Mouse (Mus musculus) kidney, embryonic 14.5 days (tissue): ENCODE measurements at regions not wholly inside any gene's neighbourhood (a gene's known extent, or its start where the extent isn't known, plus 50 kb on each side); places are given as distances from the start of the nearest gene placed in this dataset.

Source experiments
- ATAC-seq: fragments of 200-750 bp; cut with Nextera tagmentation; 2 replicates; pipeline ENCODE4 v1.8.0; 2017; ENCODE audit warnings: moderate number of reproducible peaks, mild to moderate bottlenecking, moderate TSS enrichment, moderate library complexity; ENCODE audit not compliant: low FRiP score, low TSS enrichment
- H3K27ac ChIP-seq: fragments of 300-500 bp; sonication (generic); 2 replicates; pipeline ENCODE4 v1.5.1; 2014; ENCODE audit warnings: low read depth, mild to moderate bottlenecking, low read length, moderate library complexity, mixed read lengths
- H3K27me3 ChIP-seq: fragments of 300-500 bp; sonication (generic); 2 replicates; pipeline ENCODE4 v1.6.1; 2014; ENCODE audit warnings: mild to moderate bottlenecking, low read length; ENCODE audit not compliant: control insufficient read depth, insufficient read depth
- H3K36me3 ChIP-seq: fragments of 300-500 bp; sonication (generic); 2 replicates; pipeline ENCODE4 v1.6.1; 2014; ENCODE audit warnings: low read length, mixed read lengths; ENCODE audit not compliant: control insufficient read depth, insufficient read depth
- H3K4me1 ChIP-seq: fragments of 300-500 bp; sonication (generic); 2 replicates; pipeline ENCODE4 v1.6.1; 2014; ENCODE audit warnings: low read length, mixed read lengths; ENCODE audit not compliant: control insufficient read depth, insufficient read depth
- H3K4me2 ChIP-seq: fragments of 300-500 bp; sonication (generic); replicated peaks from 2 replicates; pipeline ENCODE4 v1.6.1; 2014; ENCODE audit warnings: low read depth, mild to moderate bottlenecking, low read length
- H3K4me3 ChIP-seq: fragments of 300-500 bp; sonication (generic); 2 replicates; pipeline ENCODE4 v1.5.1; 2014; ENCODE audit warnings: mild to moderate bottlenecking, low read length
- H3K9ac ChIP-seq: fragments of 300-500 bp; sonication (generic); 2 replicates; pipeline ENCODE4 v1.6.1; 2014; ENCODE audit warnings: low read depth, mild to moderate bottlenecking, low read length, moderate library complexity
- H3K9me3 ChIP-seq: fragments of 300-500 bp; sonication (generic); 2 replicates; pipeline ENCODE4 v1.6.1; 2016; ENCODE audit warnings: low read length; ENCODE audit not compliant: control insufficient read depth
- WGBS: fragments of 180-500 bp; shearing (Covaris S2); extraction: QIAGEN DNeasy Blood & Tissue Kit; methylation state at CpG from one replicate; pipeline ENCODE4 v1.1.7; 2014; 5-methylcytosine and 5-hydroxymethylcytosine counted together

GRCm38 (mm10) chr2:21292669-21293151, 74.6 kb upstream of the Gpr158 start:
- Histone ChIP-seq H3K9ac (no peak overlapping the region), H3K36me3 (no peaks in the 10 kb centered on the region), H3K27me3 (no peaks in the 10 kb centered on the region), H3K4me2 (no peak overlapping the region), H3K4me1 (no peaks in the 10 kb centered on the region), H3K9me3 (no peaks in the 10 kb centered on the region), H3K4me3 (no peak overlapping the region), H3K27ac (no peak overlapping the region)
- WGBS, result 52% methylated on average over 2 of the region's 2 CpGs
- no peak for ATAC-seq

GRCm38 (mm10) chr2:21294002-21294401, 73.3 kb upstream of the Gpr158 start:
- Histone ChIP-seq H3K4me3 (no peak overlapping the region), H3K9me3 (no peaks in the 10 kb centered on the region), H3K27ac (no peak overlapping the region), H3K27me3 (no peaks in the 10 kb centered on the region), H3K9ac (no peak overlapping the region), H3K4me1 (no peaks in the 10 kb centered on the region), H3K4me2 (no peak overlapping the region), H3K36me3 (no peaks in the 10 kb centered on the region)
- 72% methylated on average over 2 of the region's 2 CpGs for WGBS
- ATAC-seq, result no peak

GRCm38 (mm10) chr2:21299681-21300080, 67.7 kb upstream of the Gpr158 start:
- H3K4me1 ChIP-seq, result no peaks in the 10 kb centered on the region
- no peaks in the 10 kb centered on the region for H3K36me3 ChIP-seq
- no peak overlapping the region for H3K4me2 ChIP-seq
- no peaks in the 10 kb centered on the region for H3K27me3 ChIP-seq
- no peak overlapping the region for H3K9ac ChIP-seq
- no peak overlapping the region for H3K27ac ChIP-seq
- H3K4me3 ChIP-seq, result no peak overlapping the region
- no peaks in the 10 kb centered on the region for H3K9me3 ChIP-seq
- 96% methylated on average over 5 of the region's 5 CpGs for WGBS
- ATAC-seq, result no peak
